Mouse (Mus musculus): ENCODE data around the gene Llgl2.

Gene Llgl2

DNA sequence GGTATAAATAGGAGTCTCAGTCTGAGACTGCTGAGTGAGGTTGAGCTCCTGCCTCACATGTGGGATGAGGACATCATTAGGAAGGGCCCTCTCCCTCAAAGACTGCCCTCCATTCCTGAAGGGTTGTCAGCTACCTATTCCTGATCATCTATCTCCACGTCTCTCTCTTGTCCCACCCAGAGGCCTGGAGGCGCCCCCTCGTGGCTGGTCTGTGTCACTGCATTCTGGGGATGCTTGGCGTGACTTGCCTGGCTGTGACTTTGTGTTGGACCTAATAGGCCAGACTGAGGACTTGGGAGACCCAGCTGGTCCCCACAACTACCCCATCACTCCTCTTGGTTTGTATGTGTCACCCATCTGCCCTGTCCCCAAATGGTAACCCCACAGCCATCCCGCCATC, 57.2 kb downstream of the Llgl2 start:
- peak; percentile 37 for DNase-seq

DNA sequence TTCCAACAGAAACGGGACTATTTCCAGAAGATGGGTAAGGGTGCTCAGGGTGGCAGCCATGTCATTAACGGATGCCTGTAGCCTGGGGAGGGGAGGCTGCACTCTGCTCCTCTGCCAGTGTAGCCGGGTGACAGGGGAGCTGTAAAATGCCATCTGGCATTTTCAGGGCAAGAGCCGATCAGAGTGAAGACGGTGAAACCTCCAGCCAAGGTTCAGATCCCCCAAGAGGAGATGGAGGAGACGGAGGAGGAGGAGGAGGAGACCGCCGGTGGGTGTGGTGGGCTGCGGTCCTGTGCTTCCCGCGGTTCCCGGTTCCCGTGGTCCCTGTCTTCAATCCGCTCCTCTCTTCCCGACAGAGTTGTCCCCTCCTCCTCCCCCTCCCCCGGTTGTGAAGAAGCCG, 59.4 kb downstream of the Llgl2 start:
- no peak for DNase-seq

DNA sequence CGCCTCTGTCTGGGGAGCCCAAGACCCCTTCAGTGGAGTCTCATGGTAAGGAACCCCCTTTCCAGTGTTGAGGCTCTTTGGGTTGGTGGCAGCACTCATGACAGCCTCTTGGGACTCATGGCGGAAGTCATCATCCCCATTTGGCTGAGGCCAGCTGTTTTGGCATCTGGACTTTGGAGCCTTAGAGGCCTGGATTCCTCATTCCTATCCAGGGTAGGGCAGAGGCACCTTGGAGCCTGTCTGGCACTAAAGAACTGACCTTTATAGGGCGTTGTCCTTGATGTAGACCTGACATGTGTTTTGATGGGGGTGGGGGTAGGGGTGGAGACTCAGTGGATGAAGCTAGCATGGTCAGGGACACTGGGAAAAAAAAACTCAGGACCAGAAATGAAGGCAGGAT, 60.5 kb downstream of the Llgl2 start:
- no peak for DNase-seq

DNA sequence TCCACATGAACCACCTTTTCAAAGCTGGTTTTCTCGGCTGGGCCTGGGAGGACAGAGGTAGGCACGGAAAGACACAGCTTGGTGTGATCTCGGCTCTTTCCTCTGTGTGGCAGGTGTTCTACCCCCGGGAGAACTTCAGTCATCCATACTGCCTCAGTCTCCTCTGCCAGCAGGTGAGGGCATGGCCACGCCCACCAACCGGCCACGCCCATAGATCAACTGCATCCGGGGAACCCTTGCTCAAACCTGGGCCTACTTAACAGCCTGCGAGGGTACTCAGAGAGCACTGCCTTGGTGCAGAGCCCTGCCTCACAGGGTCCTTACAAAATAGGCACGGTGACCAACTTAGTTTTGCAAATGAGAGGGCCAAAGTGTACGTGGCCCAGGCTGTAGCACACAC, 61.4 kb downstream of the Llgl2 start:
- no peak for DNase-seq

DNA sequence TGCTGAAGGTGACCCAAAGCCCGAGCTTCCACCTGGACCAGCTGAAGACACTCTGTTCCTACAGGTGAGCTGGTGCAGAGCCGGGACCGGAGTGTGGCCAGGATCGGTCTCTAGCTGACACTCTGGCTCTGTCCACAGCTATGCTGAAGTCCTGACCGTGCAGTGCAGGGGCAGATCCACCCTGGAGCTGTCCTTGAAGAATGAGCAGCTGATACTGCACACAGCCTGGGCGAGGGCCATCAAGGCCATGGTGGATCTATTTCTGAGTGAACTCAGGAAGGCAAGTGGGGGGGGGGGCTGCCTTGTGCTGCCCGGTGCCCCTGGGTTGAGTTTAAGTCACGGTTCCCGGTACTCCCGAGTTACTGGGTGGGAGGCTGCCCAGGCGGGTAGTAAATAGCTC, 62.6 kb downstream of the Llgl2 start:
- no peak for DNase-seq

DNA sequence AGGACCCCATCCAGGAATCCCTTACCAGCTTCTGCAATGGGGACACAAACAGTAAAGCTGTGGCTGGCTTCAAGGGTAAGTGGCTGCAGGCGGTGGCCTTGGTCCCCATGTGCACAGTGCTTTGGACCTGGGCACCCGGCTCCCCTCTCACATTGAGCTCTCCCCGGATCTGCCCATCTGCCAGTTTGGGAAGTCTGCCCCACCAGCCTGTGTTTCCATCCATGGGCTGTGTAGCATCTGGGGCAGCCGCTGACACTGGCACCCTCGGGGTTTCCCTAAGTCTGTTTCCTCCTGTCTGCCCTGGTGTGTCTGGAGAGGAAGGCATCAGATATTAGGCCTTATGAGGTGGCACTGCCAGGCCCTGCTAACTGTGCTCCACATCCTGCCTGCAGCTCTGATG, 64.2 kb downstream of the Llgl2 start:
- DNase-seq: no peak

DNA sequence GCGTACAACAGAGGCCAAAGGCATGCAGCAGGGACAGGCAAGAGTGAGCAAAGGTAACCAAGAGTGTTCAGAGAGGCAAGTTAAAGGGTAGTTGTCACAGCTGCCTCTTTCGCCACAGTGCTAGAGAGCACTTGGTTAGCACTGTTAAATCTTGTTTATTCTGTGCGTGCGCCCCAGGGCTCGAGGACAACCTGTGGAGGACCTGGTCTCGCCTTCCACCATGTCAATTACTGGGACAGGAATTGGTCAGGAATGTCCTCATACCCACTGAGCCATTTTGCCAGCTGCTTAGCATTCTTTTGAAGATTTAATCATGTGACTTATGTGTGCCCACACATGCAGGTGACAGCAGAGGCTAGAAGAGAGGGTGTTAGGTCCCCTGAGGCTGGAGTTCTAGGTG, 65.3 kb downstream of the Llgl2 start:
- DNase-seq: no peak

DNA sequence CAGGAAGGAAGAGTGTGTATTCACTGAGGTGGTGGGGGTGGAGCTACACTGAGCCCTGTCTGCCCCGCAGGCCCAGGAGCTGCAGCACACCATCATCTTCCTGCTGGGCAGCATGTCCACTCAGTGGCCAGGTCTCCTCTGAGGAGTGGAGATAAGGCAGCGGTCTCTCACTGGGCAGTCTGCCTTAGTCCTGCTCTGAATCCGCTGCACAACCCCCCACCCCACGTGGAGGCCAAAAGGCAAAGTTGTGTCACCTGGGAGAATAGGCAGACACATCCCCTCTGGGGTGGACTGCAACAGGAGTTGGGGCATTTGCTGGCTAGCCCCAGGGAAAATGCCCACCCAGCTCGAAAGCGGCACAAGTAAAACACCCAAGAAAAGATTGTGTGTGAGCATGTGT, 68.4 kb downstream of the Llgl2 start:
- DNase-seq: no peak

DNA sequence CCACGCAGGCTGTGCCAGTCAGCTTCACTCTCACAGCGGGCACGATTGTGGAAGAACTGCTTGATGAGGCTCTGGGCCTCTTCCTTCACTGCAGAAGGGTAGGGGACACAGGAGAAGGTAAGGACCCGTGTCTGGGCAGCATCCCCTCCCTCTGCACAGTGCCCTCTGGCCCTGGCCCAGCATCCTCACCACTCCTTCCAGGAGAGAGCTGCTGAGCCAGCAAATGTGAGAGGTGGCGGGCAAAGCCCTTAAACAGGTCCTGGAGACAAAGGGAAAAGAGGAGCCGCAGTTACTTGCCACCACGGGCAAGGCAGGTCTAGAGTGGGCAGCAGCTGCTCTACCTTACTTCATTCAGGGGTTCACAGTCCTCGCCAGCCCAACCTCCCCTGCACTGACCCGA, 69.2 kb downstream of the Llgl2 start:
- no peak for DNase-seq

DNA sequence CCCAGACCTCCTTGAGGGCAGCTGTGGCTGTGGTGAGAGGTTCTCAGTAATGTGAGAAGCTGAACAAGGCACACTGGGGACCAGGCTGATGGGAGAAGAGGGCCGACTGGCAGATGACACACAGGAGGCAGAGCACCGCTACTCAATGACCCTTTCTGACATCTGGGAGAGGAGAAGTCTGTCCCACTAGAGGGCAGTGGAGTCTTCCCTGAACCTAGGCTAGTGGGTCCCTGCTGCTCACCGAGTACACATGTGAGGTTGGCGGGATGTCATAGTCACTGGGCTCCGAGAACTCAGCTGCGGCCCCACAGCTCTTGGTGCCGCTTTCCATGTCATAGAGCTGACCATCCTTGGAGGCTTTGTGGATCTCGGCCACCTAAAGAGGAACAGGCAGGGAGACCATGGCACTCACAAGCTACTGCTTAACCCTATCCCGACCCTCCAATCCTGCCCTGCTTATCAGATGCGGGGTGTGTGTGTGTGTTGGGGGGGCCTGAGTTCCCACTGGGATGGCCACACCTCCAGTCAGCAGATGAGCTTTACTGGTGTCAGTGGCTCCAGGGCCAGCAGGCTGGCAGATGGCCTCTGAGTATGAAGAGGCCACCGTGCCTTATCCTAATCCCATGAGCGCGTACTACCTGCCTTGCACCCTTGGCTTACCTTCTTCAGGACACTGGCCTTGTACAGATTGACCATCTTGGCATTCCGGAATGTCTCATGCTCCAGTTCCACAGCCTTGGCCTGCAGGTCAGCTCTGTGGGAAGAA, 71.1 kb downstream of the Llgl2 start:
- DNase-seq: peak; percentile 38

DNA sequence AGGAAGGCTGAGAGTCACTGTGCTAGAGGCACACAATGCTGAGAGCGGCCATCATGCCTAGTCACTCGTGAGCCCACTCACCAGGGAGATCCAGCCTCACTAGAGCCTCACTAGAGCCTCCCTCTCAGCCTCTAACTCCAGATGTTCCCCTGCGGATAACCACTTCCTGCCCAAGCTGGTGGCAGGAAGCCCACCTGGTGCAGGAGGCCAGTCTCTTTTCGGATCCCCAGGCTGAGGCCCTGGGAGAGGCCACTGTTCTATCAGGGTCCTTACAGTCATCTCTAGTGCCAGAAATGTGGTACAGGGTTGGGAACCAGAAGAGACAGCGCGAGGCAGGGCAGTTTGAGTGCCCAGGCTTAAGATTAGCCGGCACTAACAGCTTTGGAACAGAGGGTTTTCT, 74.6 kb downstream of the Llgl2 start:
- DNase-seq: no peak

DNA sequence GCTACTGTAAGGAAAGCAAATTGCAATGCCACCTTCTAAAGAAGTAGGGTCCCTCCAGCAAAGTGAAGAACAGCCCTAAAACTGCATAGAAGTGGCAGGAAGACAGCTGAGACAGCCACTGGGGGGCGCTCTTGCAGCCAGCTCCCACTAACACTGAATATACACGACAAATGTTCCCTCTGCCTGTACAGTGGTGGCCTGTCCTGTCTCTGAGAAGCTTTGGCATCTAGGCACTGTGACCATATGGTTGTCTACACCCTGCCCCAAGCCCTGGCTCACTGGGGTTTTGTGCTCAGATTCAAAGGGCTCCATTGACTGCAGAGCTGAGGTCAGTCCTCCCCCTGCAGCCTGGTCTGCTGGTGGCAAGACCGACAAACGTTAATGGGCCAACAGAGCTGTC, 75.0 kb downstream of the Llgl2 start:
- peak; percentile 38 for DNase-seq

DNA sequence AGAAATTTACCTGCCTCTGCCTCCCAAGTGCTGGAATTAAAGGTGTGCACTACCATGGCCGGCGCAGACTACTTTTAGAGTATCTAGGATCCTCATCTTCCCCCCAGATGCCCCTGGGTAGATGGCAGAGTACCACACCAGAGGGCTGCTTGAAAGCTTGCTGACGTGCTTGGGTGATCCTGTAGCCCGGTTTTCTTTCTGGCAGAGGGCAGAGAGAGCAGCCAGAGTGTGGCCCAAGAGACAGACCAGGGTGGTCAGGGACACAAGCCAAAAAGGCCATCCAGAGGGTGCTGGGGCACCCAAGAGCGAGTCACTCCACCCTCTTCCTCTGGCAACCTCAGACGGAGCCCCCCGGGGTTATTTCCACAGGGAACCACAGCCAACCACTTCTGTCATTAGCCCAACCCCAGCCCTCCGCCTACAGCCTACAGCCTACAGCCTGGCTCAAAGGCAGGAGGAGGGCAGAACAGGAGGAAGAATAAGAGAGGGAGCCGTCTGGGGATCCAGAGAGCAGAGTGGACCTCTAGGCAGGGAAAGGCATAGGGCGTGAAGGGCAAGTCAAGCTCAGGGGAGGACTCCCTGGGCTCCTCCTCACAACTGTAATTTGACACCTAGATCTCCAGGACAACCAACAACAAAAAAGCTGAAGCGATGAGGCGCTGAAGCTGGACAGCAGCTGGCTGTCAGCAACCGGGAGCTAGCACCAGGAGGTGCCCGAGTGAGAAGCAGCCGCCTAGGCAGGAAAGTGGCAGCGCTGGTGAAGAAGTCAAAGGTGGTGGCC, 75.8 kb downstream of the Llgl2 start, which contains the start of gene Smim5:
TSS of gene Smim5 (plus strand) at position 481 of the 781 bp plus-strand sequence.
- DNase-seq: peak; percentile 86

DNA sequence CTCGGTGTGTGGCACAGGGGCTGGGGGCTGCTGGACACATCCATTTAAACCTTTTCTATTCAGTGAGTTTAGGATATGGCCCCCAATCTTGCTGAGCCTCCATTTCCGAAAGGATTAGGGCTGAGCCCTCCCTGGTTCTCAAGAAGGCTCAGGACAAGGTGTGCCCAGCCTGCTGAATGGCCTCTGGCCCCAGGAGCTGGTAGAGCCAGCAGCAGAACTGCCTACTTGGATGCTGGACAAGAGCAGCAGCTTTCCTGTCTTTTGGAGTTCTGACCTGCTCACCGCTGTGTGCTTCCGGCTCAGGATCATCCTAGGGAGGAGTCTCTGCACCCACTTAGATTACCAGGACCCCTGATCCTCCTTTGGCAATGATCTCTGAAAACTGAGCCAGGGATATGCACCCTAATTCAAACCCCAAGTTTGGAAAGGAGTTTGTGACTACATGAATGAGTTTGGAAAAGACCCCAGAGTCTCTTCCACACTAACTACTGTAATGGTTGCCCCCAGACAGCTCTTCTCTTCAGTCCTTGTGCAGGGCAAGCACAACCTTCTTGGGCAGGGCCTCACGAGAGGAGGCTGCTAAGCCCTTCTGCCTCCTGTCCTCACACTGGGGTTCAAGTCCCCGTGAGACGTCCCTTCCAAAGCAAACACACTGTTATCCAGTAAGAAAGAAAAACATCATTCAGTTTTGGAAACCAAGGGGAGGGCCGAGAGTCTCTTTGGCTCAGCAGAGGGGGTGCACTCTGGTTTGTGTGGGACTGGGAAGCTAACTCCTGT, 76.9 kb downstream of the Llgl2 start:
- no peak for DNase-seq

DNA sequence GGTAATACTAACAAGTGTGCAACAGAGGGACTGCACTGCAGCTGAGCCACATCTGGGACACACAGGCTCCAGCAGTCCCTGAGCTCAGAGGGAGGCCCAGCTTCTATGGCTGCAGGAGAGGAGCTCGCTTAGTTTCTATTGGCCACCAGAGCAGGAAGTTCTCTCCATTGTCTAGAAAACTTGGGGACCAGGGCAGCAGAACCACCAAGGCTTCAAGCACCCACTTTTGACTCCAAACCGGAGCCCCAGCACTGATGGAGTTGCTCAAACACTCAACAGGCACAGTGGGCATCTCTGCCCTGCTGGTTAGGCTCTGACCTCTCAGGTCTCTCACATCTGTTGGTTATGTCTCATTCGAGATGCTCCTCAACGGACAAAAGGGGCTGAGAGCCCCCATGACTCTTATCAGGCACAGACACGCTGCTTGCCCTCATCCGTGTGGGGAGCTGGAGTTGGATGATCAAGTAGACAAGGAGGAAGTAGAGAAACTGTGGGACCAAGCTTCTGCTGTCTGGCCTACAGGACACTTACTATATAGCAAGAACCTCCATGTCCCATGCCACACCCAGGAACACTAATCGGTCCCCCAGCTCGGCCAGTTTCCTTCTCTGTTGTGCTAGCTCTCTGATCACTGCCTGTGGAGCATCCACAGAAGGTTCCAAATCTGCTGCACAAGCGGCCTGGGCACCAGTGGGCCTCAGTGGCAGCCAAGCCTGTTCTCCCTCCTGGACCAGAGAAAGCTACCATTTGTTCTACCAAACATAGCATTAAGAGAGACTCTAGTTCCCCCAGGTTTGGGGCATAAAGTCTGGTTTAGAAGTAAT, 77.7 kb downstream of the Llgl2 start:
- no peak for DNase-seq

DNA sequence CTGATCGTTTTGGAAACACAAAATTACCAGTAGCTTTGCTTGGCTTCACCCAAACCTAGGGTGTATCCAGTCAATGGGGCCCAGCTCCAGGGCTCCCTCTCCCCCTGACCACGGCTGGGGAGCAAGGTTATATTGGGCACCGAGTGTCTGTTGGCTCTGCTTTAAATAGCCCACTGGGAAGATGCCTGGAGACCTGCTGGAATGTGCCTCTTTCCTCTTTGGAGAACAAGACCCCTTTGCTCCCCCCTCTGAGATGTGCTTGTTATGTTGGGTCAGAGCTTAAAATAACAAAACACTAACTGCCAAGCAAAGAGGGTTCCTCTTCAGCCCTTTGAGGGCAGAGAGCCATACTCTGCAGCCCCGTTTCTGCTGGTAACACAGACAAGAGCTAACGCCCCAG, 78.3 kb downstream of the Llgl2 start:
- DNase-seq: no peak

DNA sequence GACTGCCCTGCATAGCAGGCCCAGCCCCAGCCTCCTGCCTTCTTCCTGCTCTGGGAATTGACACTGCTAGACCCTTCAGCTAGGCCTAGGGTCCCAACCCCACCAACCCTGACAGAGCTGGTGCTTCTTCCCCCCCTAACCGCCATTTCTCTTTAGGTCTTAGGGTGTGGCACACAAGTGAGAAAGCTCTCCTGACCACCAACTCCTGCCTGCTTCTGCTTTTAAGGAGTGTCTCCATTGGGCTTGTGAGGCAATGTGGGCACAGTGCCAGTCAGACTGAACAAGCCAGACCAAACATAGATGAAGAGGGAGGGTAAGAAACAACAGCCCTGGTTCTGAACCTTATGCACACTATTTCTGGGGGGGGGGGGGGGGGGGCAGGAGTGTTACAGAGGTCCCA, 79.0 kb downstream of the Llgl2 start:
- peak; percentile 37 for DNase-seq

DNA sequence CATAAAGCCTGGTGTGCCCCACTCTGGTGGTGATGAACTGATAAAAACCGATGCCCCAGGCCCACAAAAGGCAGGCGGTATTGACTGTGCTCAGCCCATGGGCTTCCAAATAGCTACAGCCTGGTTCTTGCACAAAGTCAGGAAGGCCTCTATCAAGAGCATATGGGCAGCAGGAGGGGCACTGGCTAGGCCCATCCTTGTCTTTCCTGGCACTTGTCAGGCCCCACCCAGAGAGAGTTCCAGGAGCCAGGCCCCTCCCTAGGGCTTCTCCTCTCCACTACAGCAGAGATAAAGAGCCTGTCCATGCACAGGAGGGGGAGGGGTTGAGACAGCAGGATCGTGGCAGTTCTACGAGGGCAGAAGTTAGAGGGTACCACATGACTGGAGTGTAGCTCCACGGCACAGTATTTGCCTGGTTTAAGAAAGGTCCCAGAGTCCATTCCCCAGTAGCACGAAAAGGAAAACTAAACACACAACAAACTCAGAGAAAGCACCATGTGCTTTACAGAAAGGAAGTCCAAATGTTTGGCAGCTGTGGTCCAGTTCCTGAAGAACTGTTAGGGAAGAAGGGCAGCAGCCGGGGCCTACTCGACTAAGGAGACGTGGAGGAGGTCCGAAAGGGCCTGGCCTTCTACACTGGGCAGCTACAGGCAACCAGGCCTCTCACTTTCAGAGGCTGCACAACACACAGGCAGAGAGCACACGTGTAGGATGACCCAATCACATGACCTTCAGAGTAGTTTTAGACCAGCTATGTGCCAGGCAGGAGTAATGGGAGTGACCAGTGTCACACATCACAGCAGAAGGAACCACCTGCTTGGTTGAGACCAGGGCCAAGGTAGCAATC, 79.8 kb downstream of the Llgl2 start:
- DNase-seq: peak; percentile 38

DNA sequence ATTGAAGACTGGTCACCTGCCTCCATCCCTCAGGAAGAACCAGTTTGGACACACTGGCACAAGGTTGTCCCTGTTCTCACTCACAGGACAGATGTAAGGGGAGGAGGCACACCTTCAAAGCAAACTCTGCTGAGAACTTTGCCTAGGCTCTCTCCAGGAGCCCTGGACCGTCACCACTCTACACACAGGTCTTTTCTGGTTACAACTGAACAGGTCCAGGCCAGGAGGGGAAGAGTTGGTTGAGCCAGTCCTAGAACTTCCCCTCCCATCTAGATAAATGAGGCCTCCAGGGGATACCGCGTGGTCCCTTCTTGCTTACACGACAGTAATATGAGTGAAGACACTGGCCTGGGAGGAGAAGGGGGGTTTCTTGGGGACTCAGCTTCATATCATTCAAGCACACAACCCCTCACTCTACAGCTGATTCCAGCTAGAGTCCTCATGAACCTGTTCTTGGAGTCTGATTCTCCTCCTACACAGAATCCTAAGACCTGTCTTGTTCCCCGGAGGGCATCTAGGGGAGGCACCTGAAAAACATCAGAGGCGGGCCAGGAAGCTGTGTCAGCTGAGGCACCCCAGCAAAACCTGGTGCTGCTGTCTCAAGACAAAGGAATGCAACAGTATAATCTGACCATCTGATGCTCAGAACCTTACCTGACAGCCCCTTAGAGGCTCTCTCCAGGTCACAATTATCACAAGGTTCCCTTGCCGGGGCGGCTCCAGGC, 80.5 kb downstream of the Llgl2 start:
- peak; percentile 37 for DNase-seq
